Mouse (Mus musculus) CD4-positive helper T cell, adult 2 months (primary cell): ENCODE results near the gene Klf7.

ENCODE experiments used
- DNase-seq: peaks from one replicate; pipeline ENCODE4 v3.0.0-alpha.2; 2012; ENCODE audit warnings: low read depth, missing footprints, low spot score

Gene Klf7

GRCm38 (mm10) chr1:64121559-64122465, at the start of gene Klf7:
TSS of gene Klf7 (minus strand) at chr1:64122282.
- DNase-seq: peak; percentile 100

- DNase-seq: no peak
Measured at GRCm38 (mm10) chr1:64164526-64165062, 42.5 kb upstream of the Klf7 start.

- no peak for DNase-seq
Measured at GRCm38 (mm10) chr1:64158766-64159165, 36.7 kb upstream of the Klf7 start.

GRCm38 (mm10) chr1:64149185-64149584, 27.1 kb upstream of the Klf7 start:
- no peak for DNase-seq

GRCm38 (mm10) chr1:64142691-64143445, 20.8 kb upstream of the Klf7 start:
- no peak for DNase-seq

GRCm38 (mm10) chr1:64134439-64134838, 12.4 kb upstream of the Klf7 start:
- no peak for DNase-seq

GRCm38 (mm10) chr1:64126822-64127221, 4.7 kb upstream of the Klf7 start:
- no peak for DNase-seq

GRCm38 (mm10) chr1:64122466-64122830, 366 bp upstream of the Klf7 start:
- DNase-seq: no peak

- no peak for DNase-seq
Measured at GRCm38 (mm10) chr1:64120811-64121515, 1.1 kb downstream of the Klf7 start.

GRCm38 (mm10) chr1:64120421-64120810, 1.7 kb downstream of the Klf7 start:
- peak; percentile 41 for DNase-seq

- peak; percentile 25 for DNase-seq
Measured at GRCm38 (mm10) chr1:64119851-64120250, 2.2 kb downstream of the Klf7 start.

GRCm38 (mm10) chr1:64119358-64119794, 2.7 kb downstream of the Klf7 start:
- peak; percentile 27 for DNase-seq

- no peak for DNase-seq
Measured at GRCm38 (mm10) chr1:64118285-64119170, 3.6 kb downstream of the Klf7 start.

- no peak for DNase-seq
Measured at GRCm38 (mm10) chr1:64117478-64118284, 4.4 kb downstream of the Klf7 start.

- DNase-seq: no peak
Measured at GRCm38 (mm10) chr1:64116746-64117455, 5.2 kb downstream of the Klf7 start.

- no peak for DNase-seq
Measured at GRCm38 (mm10) chr1:64114579-64114978, 7.5 kb downstream of the Klf7 start.

- peak; percentile 60 for DNase-seq
Measured at GRCm38 (mm10) chr1:64108653-64109052, 13.4 kb downstream of the Klf7 start.

GRCm38 (mm10) chr1:64107526-64107925, 14.6 kb downstream of the Klf7 start:
- DNase-seq: no peak

GRCm38 (mm10) chr1:64106127-64106526, 16.0 kb downstream of the Klf7 start:
- DNase-seq: no peak
